Mouse (Mus musculus): ENCODE data around the gene Ott.
"Not testable (repeated sequence)": the region's sequence is repeated elsewhere in the genome, so short reads cannot be mapped to it uniquely, and the experiment has no call there.

Gene Ott

GRCm38 (mm10) chrX:149073982-149074381, at the start of gene Ott:
TSS of gene Ott (plus strand) at chrX:149074282.
- not testable (repeated sequence) for DNase-seq

Data from layer of hippocampus, adult 9-11 months (tissue).